Mouse (Mus musculus) ES-Bruce4 (cell line): Measurements from ENCODE around the gene Ssu72. TPM values are rescaled to one million over a fixed set of nuclear protein-coding genes. Genes with fewer than 3 reads are reported as not detected.

Experiments used
- H3K27ac ChIP-seq: 2 replicates; pipeline ENCODE4 v1.5.1; 2012; ENCODE audit warnings: low read length, inconsistent platforms; ENCODE audit not compliant: insufficient read depth
- H3K27me3 ChIP-seq: 2 replicates; pipeline ENCODE4 v1.6.1; 2012; ENCODE audit warnings: mild to moderate bottlenecking, low read length, inconsistent platforms; ENCODE audit not compliant: control insufficient read depth, poor library complexity, insufficient read depth, severe bottlenecking
- H3K36me3 ChIP-seq: 2 replicates; pipeline ENCODE4 v1.6.1; 2012; ENCODE audit warnings: inconsistent platforms, mild to moderate bottlenecking, low read length, moderate library complexity; ENCODE audit not compliant: control insufficient read depth, poor library complexity, insufficient read depth, severe bottlenecking
- H3K4me1 ChIP-seq: one replicate; pipeline ENCODE4 v1.8.1; 2011; ENCODE audit warnings: low read length; ENCODE audit not compliant: control insufficient read depth, insufficient read depth
- H3K4me3 ChIP-seq: 2 replicates; pipeline ENCODE4 v1.5.1; 2011; ENCODE audit warnings: low read depth, mild to moderate bottlenecking, low read length
- H3K9ac ChIP-seq: 2 replicates; pipeline ENCODE4 v1.6.1; 2012; ENCODE audit warnings: low read depth, mild to moderate bottlenecking, inconsistent platforms; ENCODE audit not compliant: poor library complexity, severe bottlenecking
- H3K9me3 ChIP-seq: replicated peaks from 2 replicates; pipeline ENCODE4 v1.6.1; 2012; ENCODE audit warnings: mild to moderate bottlenecking, low read length, inconsistent platforms; ENCODE audit not compliant: control insufficient read depth, poor library complexity, insufficient read depth, severe bottlenecking
- CTCF ChIP-seq: IDR thresholded peaks from one replicate; pipeline ENCODE4 v1.8.1; 2011; ENCODE audit warnings: low read depth, low read length
- EP300 ChIP-seq: IDR thresholded peaks from 2 replicates; pipeline ENCODE4 v1.6.1; 2011; ENCODE audit warnings: low read depth, low read length; ENCODE audit not compliant: insufficient read depth
- POLR2A ChIP-seq: IDR thresholded peaks from one replicate; pipeline ENCODE4 v1.8.1; 2011; ENCODE audit warnings: low read length; ENCODE audit not compliant: insufficient read depth
- polyA plus RNA-seq: library from polyadenylated mRNA; stranded (reverse); fragments of >200 nt; gene quantifications from 2 replicates; pipeline ENCODE4 v1.2.4, GENCODE M21; 2011; ENCODE audit warnings: low read depth; ENCODE audit not compliant: missing spikeins, insufficient read depth, insufficient read length

Ssu72 gene
- 144 and 151 TPM in 2 replicates for polyA plus RNA-seq

- no peaks in the 10 kb centered on the region for H3K9me3 ChIP-seq
- no peaks in the 10 kb centered on the region for H3K27me3 ChIP-seq
- peak within 1 kb of the TSS; percentile 50 for H3K9ac ChIP-seq
- peaks cover 3% of the 10 kb centered on the region for H3K4me1 ChIP-seq
- H3K4me3 ChIP-seq = peak within 1 kb of the TSS; percentile 86
- H3K36me3 ChIP-seq = no peaks in the 10 kb centered on the region; the same call in 1 of the 2 replicates
- H3K27ac ChIP-seq = peak within 1 kb of the TSS; percentile 55
- TF ChIP-seq CTCF = no peak
- peak; percentile 4 for TF ChIP-seq POLR2A
Observed at GRCm38 (mm10) chr4:155704721-155705591, at the start of gene Ssu72. Gene Ssu72 (plus strand): TSS chr4:155704800.

DNA sequence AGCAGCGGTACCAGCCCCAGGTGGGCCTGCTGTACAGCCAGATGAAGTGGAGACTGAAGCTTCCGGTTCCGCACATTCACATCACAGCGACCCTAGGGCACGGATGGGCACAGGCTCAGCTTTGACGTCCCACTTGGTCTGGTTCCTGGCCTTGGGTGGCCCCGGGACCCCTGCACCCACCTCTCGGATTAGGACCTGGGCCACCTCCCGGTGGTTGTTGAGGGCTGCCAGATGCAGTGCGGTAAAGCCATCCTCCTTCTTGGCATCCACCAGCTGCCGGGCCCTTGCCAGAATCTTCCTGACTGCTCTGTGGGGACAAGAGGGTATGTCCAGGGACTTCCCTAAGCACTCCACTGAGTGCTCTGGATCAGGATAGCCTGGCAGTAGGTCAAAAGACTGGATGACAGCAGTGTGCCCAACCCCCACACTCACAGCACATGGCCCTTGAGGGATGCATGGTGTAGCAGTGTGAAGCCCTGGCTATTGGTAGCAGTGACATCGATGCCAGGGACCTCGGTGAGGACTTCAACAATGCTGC is 48.3 kb upstream of the Ssu72 start:
- Histone ChIP-seq H3K9ac (no peak overlapping the region), H3K27me3 (no peaks in the 10 kb centered on the region), H3K36me3 (no peaks in the 10 kb centered on the region)

DNA sequence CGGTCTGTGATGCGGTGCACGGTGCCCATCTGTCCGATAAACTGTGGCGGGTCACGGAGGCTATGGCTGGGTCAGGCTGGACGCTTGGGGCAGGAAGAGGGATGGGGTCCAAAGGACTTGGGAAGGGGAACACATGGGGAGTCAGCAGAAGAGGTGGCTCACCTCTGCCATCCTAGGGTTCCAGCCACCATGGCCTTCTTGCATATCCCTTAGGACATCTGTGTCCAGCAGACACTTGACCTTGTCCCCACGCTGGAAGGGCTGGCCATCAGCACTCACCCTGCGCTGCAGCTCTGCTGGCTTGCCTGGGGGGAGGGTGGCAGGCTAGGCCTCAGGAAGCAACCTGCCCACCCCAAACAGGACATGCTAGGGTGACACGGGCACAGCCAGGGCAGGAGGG is 45.6 kb upstream of the Ssu72 start:
- TF ChIP-seq EP300 = no peak
- TF ChIP-seq CTCF = no peak
- no peak for TF ChIP-seq POLR2A
- Histone ChIP-seq H3K27me3 (no peaks in the 10 kb centered on the region), H3K27ac (no peak overlapping the region), H3K4me1 (no peaks in the 10 kb centered on the region), H3K36me3 (no peaks in the 10 kb centered on the region), H3K4me3 (no peak overlapping the region), H3K9ac (no peak overlapping the region), H3K9me3 (no peaks in the 10 kb centered on the region)

More for the DNA sequence above, 48.3 kb upstream of the Ssu72 start:
- Histone ChIP-seq H3K9me3 (no peaks in the 10 kb centered on the region), H3K4me3 (no peak overlapping the region), H3K4me1 (peaks cover under 1% of the 10 kb centered on the region), H3K27ac (no peak overlapping the region)
- TF ChIP-seq EP300 (no peak), CTCF (no peak), POLR2A (no peak)

- no peak for TF ChIP-seq POLR2A
- no peak for TF ChIP-seq CTCF
- TF ChIP-seq EP300 = no peak
Observed at GRCm38 (mm10) chr4:155660641-155661040, 44.0 kb upstream of the Ssu72 start.

DNA sequence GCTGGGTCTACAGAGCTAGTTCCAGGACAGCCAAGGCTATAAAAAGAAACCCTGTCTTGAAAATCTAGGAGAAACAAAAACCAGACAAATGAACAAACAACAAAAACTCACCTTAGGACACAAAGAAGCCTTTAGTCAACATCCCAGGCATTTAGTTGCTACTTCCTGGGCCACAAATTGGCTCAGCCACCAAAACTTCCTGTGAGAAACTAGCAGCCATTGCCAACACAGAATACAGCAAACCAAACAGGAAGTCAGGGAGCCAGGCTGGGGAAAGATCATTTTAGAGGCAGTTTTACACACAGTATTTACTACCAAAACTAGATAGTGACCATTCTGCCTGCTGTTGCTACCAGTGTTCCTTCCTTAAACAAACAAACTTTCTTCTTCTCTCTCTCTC is 37.7 kb upstream of the Ssu72 start:
- H3K27me3 ChIP-seq = no peaks in the 10 kb centered on the region
- no peak overlapping the region for H3K9ac ChIP-seq
- no peaks in the 10 kb centered on the region for H3K9me3 ChIP-seq
- TF ChIP-seq EP300 (no peak), CTCF (no peak), POLR2A (no peak)
- H3K27ac ChIP-seq = no peak overlapping the region
- no peak overlapping the region for H3K4me3 ChIP-seq
- peaks cover 3% of the 10 kb centered on the region for H3K4me1 ChIP-seq
- H3K36me3 ChIP-seq = no peaks in the 10 kb centered on the region

More at GRCm38 (mm10) chr4:155660641-155661040, 44.0 kb upstream of the Ssu72 start:
- H3K36me3 ChIP-seq = no peaks in the 10 kb centered on the region
- H3K27ac ChIP-seq = no peak overlapping the region
- no peak overlapping the region for H3K4me3 ChIP-seq
- H3K9me3 ChIP-seq = no peaks in the 10 kb centered on the region
- H3K4me1 ChIP-seq = no peaks in the 10 kb centered on the region
- no peak overlapping the region for H3K9ac ChIP-seq
- H3K27me3 ChIP-seq = no peaks in the 10 kb centered on the region
